8 mouse cellular contexts compared by ENCODE assay signal in genomic region chr7:89337711-89338349, GRCm38 (mm10).
DNase-seq lines count a peak whose midpoint lies in the region; ATAC-seq and TF ChIP-seq lines count a peak whose summit lies in the region.

No protein-coding gene starts in this region.

- peaks cover 15% of the 10 kb centered on the region for H3K4me1 ChIP-seq in heart, embryonic 11.5 days (ENCODE audit: control insufficient read depth, insufficient read depth, low read length)
- H3K4me1 ChIP-seq in CH12.LX (ENCODE audit: control insufficient read depth in 1 of 2, insufficient read depth in 2 of 2) = peaks cover 5 to 48% of the 10 kb centered on the region in 2 experiments; a peak in 3 of 4 replicates
- H3K4me1 ChIP-seq in forebrain, embryonic 12.5 days = peaks cover 29% of the 10 kb centered on the region
- H3K4me1 ChIP-seq in liver, embryonic 15.5 days (replicated peaks) = peaks cover 25% of the 10 kb centered on the region

- H3K4me2 ChIP-seq in heart, embryonic 11.5 days = peak overlapping the region; percentile 86
- H3K4me2 ChIP-seq in CH12.LX (ENCODE audit: insufficient read depth, low read depth, poor library complexity, severe bottlenecking) = peak overlapping the region; percentile 85
- H3K4me2 ChIP-seq in forebrain, embryonic 12.5 days = peak overlapping the region; percentile 76
- peak overlapping the region; percentile 93 for H3K4me2 ChIP-seq in liver, embryonic 15.5 days

- H3K27ac ChIP-seq in heart, embryonic 11.5 days (ENCODE audit: low read depth, low read length) = peak overlapping the region; percentile 60; the same call in 1 of the 2 replicates
- H3K27ac ChIP-seq in CH12.LX (ENCODE audit: insufficient read depth, low read depth) = no peak overlapping the region
- H3K27ac ChIP-seq in forebrain, embryonic 12.5 days = no peak overlapping the region
- H3K27ac ChIP-seq in liver, embryonic 15.5 days (replicated peaks) = peak overlapping the region; percentile 72

- ATAC-seq in heart, embryonic 11.5 days (replicated peaks; ENCODE audit: insufficient number of reproducible peaks, low FRiP score, low TSS enrichment) = no peak; the same call in 1 of the 2 replicates
- peak; percentile 36 for ATAC-seq in forebrain, embryonic 12.5 days (ENCODE audit: low FRiP score)
- ATAC-seq in liver, embryonic 15.5 days (ENCODE audit: insufficient read depth) = no peak

- no peaks in the 10 kb centered on the region for H3K36me3 ChIP-seq in heart, embryonic 11.5 days (ENCODE audit: control insufficient read depth, insufficient read depth, low read length)
- H3K36me3 ChIP-seq in CH12.LX (replicated peaks in 1 of 2; ENCODE audit: control insufficient read depth in 1 of 2, insufficient read depth in 1 of 2, low read length in 1 of 2) = peaks cover 0 to 7% of the 10 kb centered on the region in 2 experiments
- H3K36me3 ChIP-seq in forebrain, embryonic 12.5 days (replicated peaks) = no peaks in the 10 kb centered on the region
- no peaks in the 10 kb centered on the region for H3K36me3 ChIP-seq in liver, embryonic 15.5 days (replicated peaks)

- dilution Hi-C loops in CH12.LX (cut with MboI; ENCODE audit: extremely low pct_ligation_motif_present, extremely low pct_unique_long_range_greater_than_20kb, low sequenced_read_pairs) = no loop called here

- TF ChIP-seq RAD21 in CH12.LX (IDR thresholded peaks at IDR 0.05; ENCODE audit: low read depth, low read length) = no peak

- no peaks in the 10 kb centered on the region for H3K27me3 ChIP-seq in heart, embryonic 11.5 days (ENCODE audit: control insufficient read depth, insufficient read depth, low read length)
- no peaks in the 10 kb centered on the region for H3K27me3 ChIP-seq in CH12.LX (replicated peaks)
- H3K27me3 ChIP-seq in forebrain, embryonic 12.5 days = no peaks in the 10 kb centered on the region
- H3K27me3 ChIP-seq in liver, embryonic 15.5 days = no peaks in the 10 kb centered on the region

- no peak for TF ChIP-seq POLR2A in CH12.LX (IDR thresholded peaks at IDR 0.05; ENCODE audit: low read depth, low read length)

- peak overlapping the region; percentile 87 for H3K9ac ChIP-seq in heart, embryonic 11.5 days (ENCODE audit: low read depth, low read length)
- H3K9ac ChIP-seq in CH12.LX (ENCODE audit: insufficient read depth, low read depth) = peak overlapping the region; percentile 69
- H3K9ac ChIP-seq in forebrain, embryonic 12.5 days = peak overlapping the region; percentile 94
- H3K9ac ChIP-seq in liver, embryonic 15.5 days = peak overlapping the region; percentile 71

- in situ Hi-C loops in CH12.LX (cut with MboI; ENCODE audit: low pct_ligation_motif_present, low pct_unique_long_range_greater_than_20kb, low sequenced_read_pairs) = no loop called here

- WGBS in heart, embryonic 11.5 days (ENCODE audit: insufficient replicate concordance) = 32% methylated on average over 10 of the region's 10 CpGs
- 46% methylated on average over 10 of the region's 10 CpGs for WGBS in forebrain, embryonic 12.5 days
- WGBS in liver, embryonic 15.5 days (ENCODE audit: insufficient replicate concordance) = 23% methylated on average over 10 of the region's 10 CpGs

- TF ChIP-seq CTCF in CH12.LX (conservative IDR thresholded peaks at IDR 0.05 in 1 of 2, IDR thresholded peaks at IDR 0.05 in 1 of 2; ENCODE audit: low read depth in 2 of 2, low read length in 2 of 2) = no peak

- TF ChIP-seq EP300 in CH12.LX (IDR thresholded peaks at IDR 0.05; ENCODE audit: low read length) = no peak

- H3K9me3 ChIP-seq in heart, embryonic 11.5 days (replicated peaks; ENCODE audit: control insufficient read depth, low read length) = no peaks in the 10 kb centered on the region
- no peaks in the 10 kb centered on the region for H3K9me3 ChIP-seq in CH12.LX (replicated peaks; ENCODE audit: low read length)
- no peaks in the 10 kb centered on the region for H3K9me3 ChIP-seq in forebrain, embryonic 12.5 days
- H3K9me3 ChIP-seq in liver, embryonic 15.5 days (replicated peaks) = no peaks in the 10 kb centered on the region

- peak overlapping the region; percentile 75 for H3K4me3 ChIP-seq in heart, embryonic 11.5 days (ENCODE audit: low read depth, low read length)
- peak overlapping the region; percentile 85 to 99 (median 86) for H3K4me3 ChIP-seq in CH12.LX (replicated peaks in 1 of 3; ENCODE audit: low read depth in 2 of 3, low read length in 2 of 3, poor library complexity in 1 of 3)
- H3K4me3 ChIP-seq in forebrain, embryonic 12.5 days (replicated peaks) = peak overlapping the region; percentile 68
- H3K4me3 ChIP-seq in liver, embryonic 15.5 days (replicated peaks) = peak overlapping the region; percentile 74

- H3K79me2 ChIP-seq in CH12.LX (replicated peaks; ENCODE audit: control insufficient read depth, extremely low read depth, insufficient read depth, poor library complexity, severe bottlenecking) = peaks cover 14% of the 10 kb centered on the region; the same call in 1 of the 2 replicates

- intact Hi-C loops in gastrocnemius, postnatal 14 days (cut with DNase I; ENCODE audit: low total_unique reads) = no loop called here

- DNase-seq in heart, adult 9 months (ENCODE audit: low spot score in 2 of 2) = no peak
- peak; percentile 9 for DNase-seq in CH12.LX (ENCODE audit: extremely low read depth)
- no peak for DNase-seq in ovary, postnatal 14 days (ENCODE audit: low spot score)
- DNase-seq in layer of hippocampus, adult 11-12 months (ENCODE audit: low spot score) = no peak
- DNase-seq in gastrocnemius, postnatal 14 days = no peak

TF ChIP-seq in CH12.LX, 34 proteins besides CTCF, POLR2A, EP300 and RAD21:
- TF ChIP-seq MYC (IDR thresholded peaks at IDR 0.05; ENCODE audit: low read depth, low read length) (no peak), ELF1 (IDR thresholded peaks at IDR 0.05; ENCODE audit: low read depth, low read length) (no peak), NRF1 (IDR thresholded peaks at IDR 0.05; ENCODE audit: low read depth, low read length) (no peak), MAFK (IDR thresholded peaks at IDR 0.05; ENCODE audit: insufficient replicate concordance, low read length) (no peak), NELFE (IDR thresholded peaks at IDR 0.05; ENCODE audit: low read depth, low read length) (no peak), BHLHE40 (IDR thresholded peaks at IDR 0.05; ENCODE audit: low read depth, low read length) (no peak), ETS1 (conservative IDR thresholded peaks at IDR 0.05; ENCODE audit: low read depth, low read length) (no peak), POLR2AphosphoS2 (IDR thresholded peaks at IDR 0.05; ENCODE audit: low read depth, low read length) (no peak), E2F4 (IDR thresholded peaks at IDR 0.05; ENCODE audit: insufficient replicate concordance, low read depth, low read length) (no peak)
TF ChIP-seq in CH12.LX: peak in this region for 0.

Comparison
In these comparisons a context has a peak if more than half of its experiments do, and no peak if none do; other contexts are left out.
1. H3K27ac ChIP-seq: peak in heart, embryonic 11.5 days (single experiment) and liver, embryonic 15.5 days (single experiment); none in CH12.LX (single experiment) and forebrain, embryonic 12.5 days (single experiment).
2. Peak in every context shown above with its lines, with median percentiles within 50 percentile points of each other: H3K4me2 ChIP-seq, H3K4me3 ChIP-seq and H3K9ac ChIP-seq.